Mouse (Mus musculus) heart, adult 2 months (tissue): ENCODE data around the gene Ascc2.

Experiments used
- EP300 ChIP-seq: fragments of 200-500 bp; IDR thresholded peaks from 2 replicates; pipeline ENCODE4 v1.6.1; 2011; ENCODE audit warnings: low read depth, low read length, control low read depth; ENCODE audit not compliant: insufficient read depth
- POLR2A ChIP-seq: fragments of 200-500 bp; IDR thresholded peaks from 2 replicates; pipeline ENCODE4 v1.6.1; 2011; ENCODE audit warnings: mild to moderate bottlenecking, low read depth, low read length, control low read depth; ENCODE audit not compliant: insufficient read depth

DNA sequence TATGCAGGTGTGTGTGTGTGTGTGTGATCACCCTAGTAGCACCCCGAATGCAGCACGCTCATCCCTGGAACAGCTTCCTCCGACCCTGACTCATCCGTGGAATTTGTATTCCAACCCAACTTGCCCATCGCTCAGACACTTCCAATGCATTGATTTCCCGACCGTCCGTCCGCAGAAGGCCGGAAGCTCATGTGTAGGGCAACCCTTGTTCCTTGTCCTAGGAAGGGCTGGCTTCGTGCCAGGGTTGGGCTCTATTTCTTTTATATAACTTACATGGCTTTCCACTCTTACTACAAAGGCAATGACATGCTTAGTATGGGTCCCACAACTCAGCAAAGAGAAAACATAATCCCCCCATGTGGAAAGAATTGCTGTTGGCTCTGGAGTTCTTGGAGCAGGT lies 54.6 kb downstream of the Ascc2 start:
- TF ChIP-seq POLR2A (no peak), EP300 (no peak)
